Mouse (Mus musculus) right cerebral cortex, postnatal 25 days (tissue): ENCODE results near the gene Kidins220.

Experiments
- DNase-seq: peaks from one replicate; pipeline ENCODE4 v3.0.0; 2022

Gene Kidins220

GRCm38 (mm10) chr12:24974446-24975114 is at the start of gene Kidins220:
TSS of gene Kidins220 (plus strand) at chr12:24974925.
- peak; percentile 92 for DNase-seq

GRCm38 (mm10) chr12:24925276-24925675 is 49.4 kb upstream of the Kidins220 start:
- DNase-seq = no peak

GRCm38 (mm10) chr12:24925684-24926083 is 49.0 kb upstream of the Kidins220 start:
- DNase-seq = no peak

GRCm38 (mm10) chr12:24928051-24928748 is 46.5 kb upstream of the Kidins220 start:
- DNase-seq = peak; percentile 86

GRCm38 (mm10) chr12:24929043-24929442 is 45.7 kb upstream of the Kidins220 start:
- no peak for DNase-seq

- no peak for DNase-seq
These were observed 44.0 kb upstream of the Kidins220 start for GRCm38 (mm10) chr12:24930760-24931159.

GRCm38 (mm10) chr12:24932120-24932519 is 42.6 kb upstream of the Kidins220 start:
- DNase-seq = no peak

- DNase-seq = no peak
These were observed 41.4 kb upstream of the Kidins220 start for GRCm38 (mm10) chr12:24933206-24933775.

GRCm38 (mm10) chr12:24933996-24934395 is 40.7 kb upstream of the Kidins220 start:
- DNase-seq = no peak

- no peak for DNase-seq
These were observed 38.4 kb upstream of the Kidins220 start for GRCm38 (mm10) chr12:24936281-24936680.

GRCm38 (mm10) chr12:24939372-24939771 is 35.4 kb upstream of the Kidins220 start:
- DNase-seq = no peak

GRCm38 (mm10) chr12:24942619-24943287 is 32.0 kb upstream of the Kidins220 start:
- DNase-seq = no peak

GRCm38 (mm10) chr12:24943427-24943826 is 31.3 kb upstream of the Kidins220 start:
- no peak for DNase-seq

GRCm38 (mm10) chr12:24944597-24944996 is 30.1 kb upstream of the Kidins220 start:
- DNase-seq = no peak

GRCm38 (mm10) chr12:24947065-24947464 is 27.7 kb upstream of the Kidins220 start:
- DNase-seq = no peak

GRCm38 (mm10) chr12:24948344-24948743 is 26.4 kb upstream of the Kidins220 start:
- DNase-seq = no peak

- no peak for DNase-seq
These were observed 24.2 kb upstream of the Kidins220 start for GRCm38 (mm10) chr12:24950376-24951046.

GRCm38 (mm10) chr12:24952147-24952546 is 22.6 kb upstream of the Kidins220 start:
- peak; percentile 44 for DNase-seq

GRCm38 (mm10) chr12:24955137-24955536 is 19.6 kb upstream of the Kidins220 start:
- DNase-seq = no peak

GRCm38 (mm10) chr12:24958526-24958925 is 16.2 kb upstream of the Kidins220 start:
- DNase-seq = no peak

GRCm38 (mm10) chr12:24961821-24962220 is 12.9 kb upstream of the Kidins220 start:
- no peak for DNase-seq

GRCm38 (mm10) chr12:24962362-24962967 is 12.3 kb upstream of the Kidins220 start:
- DNase-seq = no peak
